Mouse (Mus musculus): ENCODE results near the gene Gna15.

GRCm38 (mm10) chr10:81460471-81460870, 63.6 kb downstream of the Gna15 start:
- TF ChIP-seq POLR2A (IDR thresholded peaks at IDR 0.05; ENCODE audit: low read depth, low read length) (no peak), CTCF (IDR thresholded peaks at IDR 0.05; ENCODE audit: borderline replicate concordance, insufficient read depth, low read length) (no peak)
